Mouse (Mus musculus) stomach, postnatal 0 days (tissue): ENCODE measurements around the gene Cav3. TPM values are rescaled to one million over a fixed set of nuclear protein-coding genes. Genes with fewer than 3 reads are reported as not detected.

Experiments
- ATAC-seq: fragments of 200-750 bp; cut with Nextera tagmentation; 2 replicates; pipeline ENCODE4 v1.8.0; 2017; ENCODE audit not compliant: low FRiP score, low TSS enrichment
- DNase-seq: peaks from one replicate; pipeline ENCODE4 v3.0.0-alpha.2; 2016; ENCODE audit warnings: low spot score
- H3K27ac ChIP-seq: fragments of 300-500 bp; sonication (generic); replicated peaks from 2 replicates; pipeline ENCODE4 v1.5.1; 2014; ENCODE audit warnings: mild to moderate bottlenecking, control low read depth
- H3K27me3 ChIP-seq: fragments of 300-500 bp; sonication (generic); 2 replicates; pipeline ENCODE4 v1.6.1; 2014; ENCODE audit warnings: low read length; ENCODE audit not compliant: control insufficient read depth, insufficient read depth
- H3K36me3 ChIP-seq: fragments of 300-500 bp; sonication (generic); 2 replicates; pipeline ENCODE4 v1.6.1; 2014; ENCODE audit warnings: low read length, mixed read lengths; ENCODE audit not compliant: control insufficient read depth, insufficient read depth
- H3K4me1 ChIP-seq: fragments of 300-500 bp; sonication (generic); replicated peaks from 2 replicates; pipeline ENCODE4 v1.6.1; 2014; ENCODE audit warnings: antibody characterized with exemption; ENCODE audit not compliant: control insufficient read depth, insufficient read depth
- H3K4me2 ChIP-seq: fragments of 300-500 bp; sonication (generic); replicated peaks from 2 replicates; pipeline ENCODE4 v1.6.1; 2014; ENCODE audit warnings: low read depth, mild to moderate bottlenecking, control low read depth, moderate library complexity
- H3K4me3 ChIP-seq: fragments of 300-500 bp; sonication (generic); 2 replicates; pipeline ENCODE4 v1.5.1; 2014; ENCODE audit warnings: low read depth, low read length, control low read depth
- H3K9ac ChIP-seq: fragments of 300-500 bp; sonication (generic); 2 replicates; pipeline ENCODE4 v1.6.1; 2014; ENCODE audit warnings: mild to moderate bottlenecking, low read length, control low read depth, mixed read lengths
- H3K9me3 ChIP-seq: fragments of 300-500 bp; sonication (generic); 2 replicates; pipeline ENCODE4 v1.6.1; 2016; ENCODE audit warnings: low read length; ENCODE audit not compliant: control insufficient read depth
- CTCF ChIP-seq: IDR thresholded peaks from 2 replicates; pipeline ENCODE4 v1.5.1; 2016; ENCODE audit warnings: antibody characterized with exemption, low read depth, mild to moderate bottlenecking, moderate library complexity
- EP300 ChIP-seq: optimal IDR thresholded peaks from 2 replicates; pipeline ENCODE3; 2016; ENCODE audit warnings: antibody characterized with exemption
- WGBS: fragments of 180-500 bp; shearing (Covaris S2); extraction: QIAGEN DNeasy Blood & Tissue Kit; methylation state at CpG from one replicate; pipeline ENCODE4 v1.1.7; 2014; 5-methylcytosine and 5-hydroxymethylcytosine counted together
- polyA plus RNA-seq: library from polyadenylated mRNA; unstranded; fragments of >200 nt; fragmentation: Nextera tagmentation; extraction: Ambion mirVana; gene quantifications from 2 replicates; pipeline ENCODE4 v1.2.1, GENCODE M21; 2015

The Cav3 gene
- polyA plus RNA-seq, 1 experiment from 2014 or later: 6.9 TPM

DNA sequence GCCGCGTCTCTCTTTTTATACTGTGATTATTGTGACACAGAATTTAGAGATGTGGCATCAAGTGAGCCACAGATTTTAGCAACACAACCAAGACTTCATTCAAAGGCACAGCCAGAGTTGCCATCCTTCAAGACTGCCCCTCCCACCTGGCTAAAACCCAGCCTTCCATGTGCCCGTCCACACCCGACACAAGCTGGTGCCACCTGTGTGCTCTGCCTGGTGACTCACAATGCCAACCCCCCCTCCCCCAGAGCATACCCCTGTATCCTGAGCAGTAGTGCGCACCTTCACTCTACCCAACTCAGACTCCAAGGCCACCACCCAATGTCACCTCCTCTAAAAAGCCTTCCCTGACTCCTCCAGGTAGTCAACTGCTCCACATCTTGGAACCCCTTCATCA, 2.2 kb downstream of the Cav3 start:
- no peaks in the 10 kb centered on the region for H3K9me3 ChIP-seq
- H3K27me3 ChIP-seq: no peaks in the 10 kb centered on the region
- H3K27ac ChIP-seq: no peak overlapping the region
- H3K4me1 ChIP-seq: no peaks in the 10 kb centered on the region
- no peaks in the 10 kb centered on the region for H3K36me3 ChIP-seq
- H3K9ac ChIP-seq: no peak overlapping the region
- no peak overlapping the region for H3K4me3 ChIP-seq
- no peak for ATAC-seq
- DNase-seq: no peak
- WGBS: 90% methylated on average over 5 of the region's 5 CpGs
- no peak overlapping the region for H3K4me2 ChIP-seq
- TF ChIP-seq CTCF: no peak
- no peak for TF ChIP-seq EP300

DNA sequence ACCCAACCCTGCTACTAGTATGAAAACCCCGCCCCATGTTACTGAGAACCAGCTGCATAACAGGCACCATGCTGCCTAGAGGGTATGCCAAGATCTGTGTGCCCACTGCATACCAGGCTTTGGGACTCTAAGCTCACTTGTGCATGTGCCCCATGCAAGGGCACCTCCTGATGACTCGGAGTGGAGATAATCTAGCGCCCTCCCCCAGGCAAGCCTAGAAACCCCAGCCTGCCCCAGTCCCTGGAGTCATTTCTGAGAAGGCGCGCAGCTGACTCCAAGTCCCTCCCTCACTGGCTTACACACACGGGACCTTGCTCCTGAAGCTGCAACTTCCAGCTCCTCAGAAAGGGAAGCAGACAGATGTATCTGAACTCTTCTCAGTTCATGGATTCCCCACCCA, 4.0 kb downstream of the Cav3 start:
- no peaks in the 10 kb centered on the region for H3K4me1 ChIP-seq
- H3K9ac ChIP-seq: no peak overlapping the region
- no peaks in the 10 kb centered on the region for H3K36me3 ChIP-seq
- H3K27ac ChIP-seq: no peak overlapping the region
- WGBS: 77% methylated on average over 6 of the region's 6 CpGs
- TF ChIP-seq CTCF: no peak
- TF ChIP-seq EP300: no peak
- DNase-seq: no peak
- no peaks in the 10 kb centered on the region for H3K9me3 ChIP-seq
- ATAC-seq: no peak
- H3K4me3 ChIP-seq: no peak overlapping the region
- no peaks in the 10 kb centered on the region for H3K27me3 ChIP-seq
- H3K4me2 ChIP-seq: no peak overlapping the region

DNA sequence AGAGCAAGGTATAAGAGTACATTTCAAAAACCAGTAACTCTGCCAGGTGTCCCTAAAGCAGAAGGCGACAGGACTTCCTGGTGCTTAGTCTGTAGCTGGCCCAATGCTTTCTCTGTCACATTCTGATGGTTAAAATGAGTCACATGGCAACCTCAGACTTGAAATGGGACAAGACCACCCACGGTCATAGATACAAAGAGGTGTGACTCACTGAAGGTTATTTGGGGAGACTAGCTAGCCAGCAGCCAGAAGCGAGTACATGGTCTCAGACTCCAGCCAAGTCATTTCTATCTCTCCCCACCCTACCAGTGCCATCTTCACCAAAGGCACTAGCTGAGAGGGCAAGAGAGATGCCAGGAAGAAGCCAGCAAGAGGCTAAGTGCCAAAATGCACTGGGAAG, 6.1 kb downstream of the Cav3 start:
- TF ChIP-seq CTCF (no peak), EP300 (no peak)
- H3K9me3 ChIP-seq: no peaks in the 10 kb centered on the region
- ATAC-seq: no peak
- no peak overlapping the region for H3K9ac ChIP-seq
- H3K27ac ChIP-seq: no peak overlapping the region
- H3K36me3 ChIP-seq: no peaks in the 10 kb centered on the region
- H3K4me1 ChIP-seq: no peaks in the 10 kb centered on the region
- no peaks in the 10 kb centered on the region for H3K27me3 ChIP-seq
- no peak overlapping the region for H3K4me3 ChIP-seq
- H3K4me2 ChIP-seq: no peak overlapping the region
- 73% methylated on average over 3 of the region's 3 CpGs for WGBS
- no peak for DNase-seq

DNA sequence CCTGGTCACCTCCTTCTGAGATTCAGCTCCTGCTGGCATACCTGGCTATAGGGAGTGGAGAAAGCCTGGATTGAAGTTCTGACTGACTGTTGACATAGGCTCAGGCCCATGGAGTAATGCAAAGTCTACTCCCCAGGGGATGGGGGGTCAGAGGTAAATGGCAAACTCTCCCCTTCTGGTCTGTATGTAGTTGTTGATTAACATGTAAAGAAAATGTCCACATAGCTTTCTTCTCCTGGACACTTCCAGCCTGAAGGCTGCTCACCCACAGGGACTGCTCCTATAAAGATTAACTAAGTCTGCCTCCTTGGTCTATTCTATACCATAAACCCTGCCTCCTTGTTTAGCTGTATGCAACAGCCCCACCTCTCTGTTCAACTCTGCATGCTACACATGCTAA, 6.7 kb downstream of the Cav3 start:
- Histone ChIP-seq H3K27me3 (no peaks in the 10 kb centered on the region), H3K4me1 (no peaks in the 10 kb centered on the region), H3K9ac (no peak overlapping the region), H3K27ac (no peak overlapping the region), H3K9me3 (no peaks in the 10 kb centered on the region), H3K4me2 (no peak overlapping the region), H3K4me3 (no peak overlapping the region), H3K36me3 (no peaks in the 10 kb centered on the region)
- no peak for DNase-seq
- ATAC-seq: no peak
- no peak for TF ChIP-seq CTCF
- no peak for TF ChIP-seq EP300

DNA sequence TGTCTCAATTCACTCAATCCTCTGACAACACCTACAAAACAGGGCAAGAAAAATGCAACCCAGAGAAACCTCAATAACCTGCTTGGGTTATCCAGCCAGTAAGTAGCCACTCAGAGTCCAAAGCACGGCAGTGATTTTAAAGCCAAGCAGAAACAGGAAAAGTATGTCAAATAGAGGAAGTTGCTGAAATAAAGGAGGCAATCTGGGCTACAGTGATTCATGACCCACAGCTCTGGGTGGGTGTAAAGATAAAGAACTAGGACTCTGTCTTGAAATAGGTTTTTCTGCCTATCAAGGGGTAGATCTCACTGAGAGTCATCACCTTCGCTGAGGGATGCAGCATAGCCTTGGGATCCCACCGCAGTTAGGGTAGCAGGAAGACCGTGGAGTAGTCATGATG, 12.3 kb downstream of the Cav3 start:
- no peak overlapping the region for H3K4me3 ChIP-seq
- no peaks in the 10 kb centered on the region for H3K36me3 ChIP-seq
- no peak for ATAC-seq
- H3K9me3 ChIP-seq: no peaks in the 10 kb centered on the region
- WGBS: 72% methylated on average over 4 of the region's 4 CpGs
- TF ChIP-seq EP300 (no peak), CTCF (no peak)
- H3K9ac ChIP-seq: no peak overlapping the region
- H3K4me1 ChIP-seq: no peaks in the 10 kb centered on the region
- DNase-seq: no peak
- no peak overlapping the region for H3K4me2 ChIP-seq
- no peak overlapping the region for H3K27ac ChIP-seq
- H3K27me3 ChIP-seq: no peaks in the 10 kb centered on the region

DNA sequence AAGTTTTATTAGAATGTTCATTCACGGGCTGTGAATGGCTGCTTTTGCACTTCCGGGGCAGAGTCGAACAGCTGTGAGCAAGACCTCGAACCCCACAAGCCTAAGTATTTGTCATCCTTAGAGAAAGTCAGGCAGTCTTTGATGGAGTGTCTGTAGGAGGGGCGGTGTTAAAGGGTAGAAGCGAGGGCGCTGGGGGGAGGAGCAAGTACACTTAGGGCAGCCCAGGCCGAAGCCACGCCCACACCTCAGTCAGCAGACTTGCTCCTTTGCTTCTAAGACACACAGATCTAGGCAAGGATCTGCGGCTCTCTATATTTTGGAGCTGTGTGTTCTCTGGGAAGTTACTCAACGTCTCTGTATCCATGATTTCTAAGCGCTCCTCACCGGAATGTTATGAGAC, 20.6 kb downstream of the Cav3 start:
- Histone ChIP-seq H3K9me3 (no peaks in the 10 kb centered on the region), H3K36me3 (no peaks in the 10 kb centered on the region), H3K4me3 (no peak overlapping the region), H3K4me2 (no peak overlapping the region), H3K27me3 (no peaks in the 10 kb centered on the region), H3K4me1 (no peaks in the 10 kb centered on the region), H3K9ac (no peak overlapping the region), H3K27ac (no peak overlapping the region)
- no peak for TF ChIP-seq CTCF
- TF ChIP-seq EP300: no peak
- no peak for DNase-seq
- 0 out of 2 replicates have a peak, but pooled peaks have one; percentile 31 for ATAC-seq
- WGBS: 51% methylated on average over 13 of the region's 13 CpGs

DNA sequence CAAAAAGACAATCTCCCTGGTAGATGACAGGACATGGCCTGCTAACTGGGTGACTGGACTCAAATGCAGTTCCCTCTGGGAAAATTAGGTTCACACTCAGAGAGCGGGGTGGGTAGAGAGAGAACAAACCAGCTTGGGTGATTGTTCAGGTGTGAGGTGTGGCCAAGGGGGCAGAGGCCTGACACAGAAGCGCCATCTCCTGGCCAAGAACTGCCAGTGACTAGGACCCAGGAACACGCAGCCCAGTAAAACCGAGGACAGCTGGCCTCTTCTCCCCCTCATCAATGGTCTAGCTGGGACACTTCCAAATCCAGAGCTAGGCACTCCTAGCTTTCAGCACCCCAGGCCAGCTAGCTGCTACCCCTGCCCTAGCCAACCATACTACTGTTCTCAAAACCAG, 25.0 kb downstream of the Cav3 start:
- H3K4me3 ChIP-seq: no peak overlapping the region
- no peak overlapping the region for H3K27ac ChIP-seq
- H3K9ac ChIP-seq: no peak overlapping the region
- H3K4me1 ChIP-seq: peaks cover 3% of the 10 kb centered on the region; the same call in 1 of the 2 replicates
- H3K36me3 ChIP-seq: no peaks in the 10 kb centered on the region
- WGBS: 4% methylated on average over 4 of the region's 4 CpGs
- no peaks in the 10 kb centered on the region for H3K9me3 ChIP-seq
- no peak for ATAC-seq
- TF ChIP-seq EP300 (no peak), CTCF (peak; percentile 82)
- H3K4me2 ChIP-seq: no peak overlapping the region
- H3K27me3 ChIP-seq: peaks cover 8% of the 10 kb centered on the region
- DNase-seq: peak; percentile 65
